Mouse (Mus musculus) limb, embryonic 14.5 days (tissue): Measurements from ENCODE around the gene Gpx4. TPM values are rescaled to one million over a fixed set of nuclear protein-coding genes. Genes with fewer than 3 reads are reported as not detected.

Source experiments
- ATAC-seq: fragments of 200-750 bp; cut with Nextera tagmentation; 2 replicates; pipeline ENCODE4 v1.8.0; 2017; ENCODE audit warnings: low read depth, moderate number of reproducible peaks, moderate TSS enrichment; ENCODE audit not compliant: low FRiP score
- DNase-seq: peaks from one replicate; pipeline ENCODE4 v3.0.0-alpha.2; 2015; ENCODE audit warnings: low spot score
- H3K27ac ChIP-seq: fragments of 300-500 bp; sonication (generic); replicated peaks from 2 replicates; pipeline ENCODE4 v1.5.1; 2014; ENCODE audit warnings: low read depth, mild to moderate bottlenecking, low read length, moderate library complexity, mixed read lengths
- H3K27me3 ChIP-seq: fragments of 300-500 bp; sonication (generic); 2 replicates; pipeline ENCODE4 v1.6.1; 2014; ENCODE audit warnings: low read length, mixed read lengths; ENCODE audit not compliant: control insufficient read depth, insufficient read depth
- H3K36me3 ChIP-seq: fragments of 300-500 bp; sonication (generic); 2 replicates; pipeline ENCODE4 v1.6.1; 2014; ENCODE audit warnings: mild to moderate bottlenecking, low read length, moderate library complexity, mixed read lengths; ENCODE audit not compliant: control insufficient read depth, insufficient read depth
- H3K4me1 ChIP-seq: fragments of 300-500 bp; sonication (generic); 2 replicates; pipeline ENCODE4 v1.6.1; 2014; ENCODE audit warnings: antibody characterized with exemption, low read length, mixed read lengths; ENCODE audit not compliant: control insufficient read depth, insufficient read depth
- H3K4me2 ChIP-seq: fragments of 300-500 bp; sonication (generic); replicated peaks from 2 replicates; pipeline ENCODE4 v1.6.1; 2014; ENCODE audit warnings: low read depth, mild to moderate bottlenecking, low read length, moderate library complexity; ENCODE audit not compliant: severe bottlenecking
- H3K4me3 ChIP-seq: fragments of 300-500 bp; sonication (generic); replicated peaks from 2 replicates; pipeline ENCODE4 v1.5.1; 2014; ENCODE audit warnings: low read length
- H3K9ac ChIP-seq: fragments of 300-500 bp; sonication (generic); 2 replicates; pipeline ENCODE4 v1.6.1; 2014; ENCODE audit warnings: mild to moderate bottlenecking, low read depth, low read length, moderate library complexity; ENCODE audit not compliant: severe bottlenecking
- H3K9me3 ChIP-seq: fragments of 300-500 bp; sonication (generic); 2 replicates; pipeline ENCODE4 v1.6.1; 2016; ENCODE audit warnings: low read length; ENCODE audit not compliant: control insufficient read depth
- POLR2A ChIP-seq: fragments of 200-500 bp; IDR thresholded peaks from 2 replicates; pipeline ENCODE4 v1.8.0; 2012; ENCODE audit warnings: inconsistent platforms, mild to moderate bottlenecking, moderate library complexity, borderline replicate concordance; ENCODE audit not compliant: insufficient read depth, insufficient read length; ENCODE audit errors: extremely low read depth
- WGBS: fragments of 180-500 bp; shearing (Covaris S2); extraction: QIAGEN DNeasy Blood & Tissue Kit; methylation state at CpG from one replicate; pipeline ENCODE4 v1.1.7; 2014; 5-methylcytosine and 5-hydroxymethylcytosine counted together
- polyA plus RNA-seq, 2 experiments: library from polyadenylated mRNA; depleted of rRNA in 1 of 2; stranded (reverse) in 1 of 2; unstranded in 1 of 2; fragments of >200 nt; fragmentation: Nextera tagmentation in 1 of 2; extraction: Ambion mirVana in 1 of 2; gene quantifications; 2 replicates each; pipeline versions ENCODE4 v1.2.1 to v1.2.3; 2012 to 2014

Gene Gpx4
- polyA plus RNA-seq, 2 experiments: 379 to 493 TPM

- Histone ChIP-seq H3K4me1 (peaks cover 13% of the 10 kb centered on the region), H3K27ac (no peak overlapping the region), H3K4me2 (no peak overlapping the region), H3K27me3 (no peaks in the 10 kb centered on the region), H3K36me3 (peaks cover 68% of the 10 kb centered on the region), H3K9ac (no peak overlapping the region), H3K9me3 (no peaks in the 10 kb centered on the region), H3K4me3 (no peak overlapping the region)
- no peak for DNase-seq
- 92% methylated on average over 27 of the region's 27 CpGs for WGBS
- no peak for TF ChIP-seq POLR2A
- ATAC-seq: no peak
Observed at GRCm38 (mm10) chr10:80056976-80057682, 10.2 kb downstream of the Gpx4 start.

- ATAC-seq: no peak
- H3K4me1 ChIP-seq: peaks cover 12% of the 10 kb centered on the region
- H3K4me3 ChIP-seq: no peak overlapping the region
- no peaks in the 10 kb centered on the region for H3K9me3 ChIP-seq
- H3K4me2 ChIP-seq: no peak overlapping the region
- peaks cover 73% of the 10 kb centered on the region for H3K36me3 ChIP-seq
- no peak overlapping the region for H3K27ac ChIP-seq
- TF ChIP-seq POLR2A: no peak
- DNase-seq: no peak
- 75% methylated on average over 30 of the region's 30 CpGs for WGBS
- no peaks in the 10 kb centered on the region for H3K27me3 ChIP-seq
- H3K9ac ChIP-seq: no peak overlapping the region
Observed at GRCm38 (mm10) chr10:80057683-80058326, 10.8 kb downstream of the Gpx4 start.

DNA sequence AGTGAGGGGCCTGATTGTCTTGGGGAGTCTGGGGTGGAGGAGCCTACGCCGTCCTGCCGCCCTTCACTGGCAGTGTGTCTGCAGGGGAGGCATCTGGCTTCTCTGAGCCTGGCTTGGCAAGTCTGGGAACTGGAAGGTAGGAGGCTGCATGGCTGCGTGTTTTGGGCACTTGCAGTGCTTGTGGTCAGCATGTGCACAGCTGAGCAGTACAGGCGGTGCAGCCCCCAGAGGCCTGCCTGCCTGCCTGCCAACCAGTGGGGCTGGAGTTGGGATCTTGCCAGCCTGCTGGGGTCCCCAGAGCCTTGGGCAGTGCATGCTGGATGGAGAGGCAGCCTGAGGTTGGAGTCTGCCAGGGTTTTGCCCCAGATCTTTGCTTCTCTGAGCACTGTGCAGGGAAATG, 16.1 kb downstream of the Gpx4 start:
- H3K36me3 ChIP-seq: peaks cover 69% of the 10 kb centered on the region
- H3K9ac ChIP-seq: no peak overlapping the region
- H3K27ac ChIP-seq: no peak overlapping the region
- TF ChIP-seq POLR2A: no peak
- no peaks in the 10 kb centered on the region for H3K27me3 ChIP-seq
- H3K9me3 ChIP-seq: no peaks in the 10 kb centered on the region
- ATAC-seq: no peak
- no peak overlapping the region for H3K4me3 ChIP-seq
- H3K4me2 ChIP-seq: no peak overlapping the region
- 88% methylated on average over 5 of the region's 5 CpGs for WGBS
- no peaks in the 10 kb centered on the region for H3K4me1 ChIP-seq
- DNase-seq: no peak

DNA sequence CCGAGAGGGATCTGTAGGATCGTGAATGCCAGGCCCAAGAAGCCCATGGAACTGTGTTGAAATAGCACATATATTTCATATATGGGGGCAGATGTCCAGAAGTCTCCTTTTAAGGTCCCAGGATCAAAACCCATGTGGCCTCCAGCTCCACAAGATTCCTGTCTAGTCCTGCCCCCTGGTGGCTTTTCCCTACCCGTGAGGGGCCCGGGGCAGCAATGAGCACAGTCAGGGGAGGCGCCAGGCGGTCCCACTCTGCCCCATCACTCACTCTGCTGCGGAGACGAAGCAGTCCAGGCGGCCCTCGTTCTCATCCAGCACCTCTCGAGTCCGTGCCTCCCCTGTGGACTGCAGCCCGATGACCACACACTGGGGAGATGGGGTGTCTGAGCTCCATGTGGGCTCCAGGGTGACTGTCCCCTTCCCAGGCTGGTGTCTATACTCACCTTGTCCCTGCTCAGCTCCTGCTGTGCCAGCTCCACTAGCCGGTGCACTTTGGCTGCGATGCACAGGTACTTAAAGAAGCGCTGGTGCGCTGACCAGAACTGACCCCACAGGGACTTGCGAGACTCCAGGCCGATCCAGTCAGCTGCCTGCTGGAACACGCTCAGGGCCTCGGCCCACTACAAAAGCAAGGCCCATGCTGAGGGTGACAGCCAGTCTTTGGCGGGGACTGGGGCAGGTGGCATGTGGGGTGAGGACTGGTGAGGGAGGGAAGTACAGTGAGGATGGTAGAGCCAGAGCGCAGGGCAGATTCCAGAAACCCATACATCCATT, 17.1 kb downstream of the Gpx4 start:
- H3K27me3 ChIP-seq: no peaks in the 10 kb centered on the region
- H3K27ac ChIP-seq: no peak overlapping the region
- H3K9ac ChIP-seq: no peak overlapping the region
- H3K9me3 ChIP-seq: no peaks in the 10 kb centered on the region
- 73% methylated on average over 23 of the region's 23 CpGs for WGBS
- DNase-seq (no peak), ATAC-seq (no peak)
- no peak overlapping the region for H3K4me2 ChIP-seq
- no peaks in the 10 kb centered on the region for H3K4me1 ChIP-seq
- no peak for TF ChIP-seq POLR2A
- H3K4me3 ChIP-seq: no peak overlapping the region
- H3K36me3 ChIP-seq: peaks cover 63% of the 10 kb centered on the region

GRCm38 (mm10) chr10:80069251-80069650, 22.3 kb downstream of the Gpx4 start:
- no peak for ATAC-seq
- H3K9ac ChIP-seq: no peak overlapping the region
- 89% methylated on average over 6 of the region's 7 CpGs for WGBS
- H3K4me3 ChIP-seq: no peak overlapping the region
- no peak for TF ChIP-seq POLR2A
- no peak overlapping the region for H3K4me2 ChIP-seq
- no peaks in the 10 kb centered on the region for H3K27me3 ChIP-seq
- peaks cover 15% of the 10 kb centered on the region for H3K36me3 ChIP-seq
- no peak for DNase-seq
- H3K27ac ChIP-seq: no peak overlapping the region
- H3K4me1 ChIP-seq: peaks cover 6% of the 10 kb centered on the region; the same call in 1 of the 2 replicates
- H3K9me3 ChIP-seq: no peaks in the 10 kb centered on the region
